Mouse (Mus musculus): Measurements from ENCODE around the gene Secisbp2l. TPM values are rescaled to one million over a fixed set of nuclear protein-coding genes. Genes with fewer than 3 reads are reported as not detected.

Secisbp2l gene
- polyA plus RNA-seq, 1 experiment from 2014 or later, result 31.6 TPM

- no peak for ATAC-seq (ENCODE audit: low FRiP score, low read depth)
- H3K36me3 ChIP-seq, result peaks cover 20% of the 10 kb centered on the region
- H3K4me1 ChIP-seq, result peaks cover 11% of the 10 kb centered on the region
- H3K4me2 ChIP-seq (replicated peaks), result no peak overlapping the region
- H3K9me3 ChIP-seq, result no peaks in the 10 kb centered on the region
- no peak overlapping the region for H3K27ac ChIP-seq
- H3K27me3 ChIP-seq (replicated peaks), result no peaks in the 10 kb centered on the region
- H3K9ac ChIP-seq, result no peak overlapping the region
- WGBS, result 69% methylated on average over 2 of the region's 2 CpGs
- H3K4me3 ChIP-seq, result no peak overlapping the region
These were observed 47.2 kb downstream of the Secisbp2l start for GRCm38 (mm10) chr2:125735333-125736024.

- H3K27me3 ChIP-seq (replicated peaks), result no peaks in the 10 kb centered on the region
- peaks cover 14% of the 10 kb centered on the region for H3K36me3 ChIP-seq
- no peak overlapping the region for H3K4me2 ChIP-seq (replicated peaks)
- no peak overlapping the region for H3K4me3 ChIP-seq
- no peak overlapping the region for H3K27ac ChIP-seq
- no peak for ATAC-seq (ENCODE audit: low FRiP score, low read depth)
- H3K4me1 ChIP-seq, result peaks cover 11% of the 10 kb centered on the region
- H3K9me3 ChIP-seq, result no peaks in the 10 kb centered on the region
- H3K9ac ChIP-seq, result no peak overlapping the region
These were observed 47.9 kb downstream of the Secisbp2l start for GRCm38 (mm10) chr2:125734741-125735140.

GRCm38 (mm10) chr2:125731763-125732560 is 50.7 kb downstream of the Secisbp2l start:
- no peaks in the 10 kb centered on the region for H3K27me3 ChIP-seq (replicated peaks)
- peaks cover 11% of the 10 kb centered on the region for H3K4me1 ChIP-seq
- WGBS, result 6% methylated on average over 35 of the region's 35 CpGs
- H3K9ac ChIP-seq, result peak overlapping the region; percentile 68
- no peaks in the 10 kb centered on the region for H3K36me3 ChIP-seq
- peak overlapping the region; percentile 82 for H3K27ac ChIP-seq
- H3K9me3 ChIP-seq, result no peaks in the 10 kb centered on the region
- H3K4me2 ChIP-seq (replicated peaks), result peak overlapping the region; percentile 64
- peak; percentile 94 for ATAC-seq (ENCODE audit: low FRiP score, low read depth)
- peak overlapping the region; percentile 40 for H3K4me3 ChIP-seq

GRCm38 (mm10) chr2:125724546-125725114 is 58.0 kb downstream of the Secisbp2l start:
- Histone ChIP-seq H3K27ac (no peak overlapping the region), H3K9me3 (no peaks in the 10 kb centered on the region), H3K9ac (0 out of 2 replicates have a peak overlapping the region, but pooled peaks have one; percentile 68), H3K36me3 (no peaks in the 10 kb centered on the region), H3K27me3 (replicated peaks) (peaks cover 25% of the 10 kb centered on the region), H3K4me3 (peak overlapping the region; percentile 52), H3K4me2 (replicated peaks) (peak overlapping the region; percentile 100), H3K4me1 (peaks cover 14% of the 10 kb centered on the region)
- peak; percentile 58 for ATAC-seq (ENCODE audit: low FRiP score, low read depth)
- 1% methylated on average over 16 of the region's 16 CpGs for WGBS

- ATAC-seq (ENCODE audit: low FRiP score, low read depth), result peak; percentile 85
- Histone ChIP-seq H3K9me3 (no peaks in the 10 kb centered on the region), H3K4me1 (peaks cover 14% of the 10 kb centered on the region), H3K36me3 (no peaks in the 10 kb centered on the region), H3K4me2 (replicated peaks) (peak within 1 kb of the TSS; percentile 100), H3K27ac (no peak within 1 kb of the TSS), H3K27me3 (replicated peaks) (peaks cover 25% of the 10 kb centered on the region), H3K4me3 (peak within 1 kb of the TSS; percentile 52), H3K9ac (peak within 1 kb of the TSS; percentile 68)
- WGBS, result 1% methylated on average over 15 of the region's 15 CpGs
These were observed 58.6 kb downstream of the Secisbp2l start, which contains the start of gene Shc4 for GRCm38 (mm10) chr2:125724086-125724430. TSS of gene Shc4 (minus strand) at chr2:125724148.

GRCm38 (mm10) chr2:125723408-125724085 is 59.1 kb downstream of the Secisbp2l start:
- H3K4me1 ChIP-seq, result peaks cover 14% of the 10 kb centered on the region
- WGBS, result under 1% methylated on average over 34 of the region's 34 CpGs
- H3K9me3 ChIP-seq, result no peaks in the 10 kb centered on the region
- H3K4me3 ChIP-seq, result peak overlapping the region; percentile 52
- no peaks in the 10 kb centered on the region for H3K36me3 ChIP-seq
- H3K27ac ChIP-seq, result no peak overlapping the region
- peaks cover 25% of the 10 kb centered on the region for H3K27me3 ChIP-seq (replicated peaks)
- peak; percentile 88 for ATAC-seq (ENCODE audit: low FRiP score, low read depth)
- H3K9ac ChIP-seq, result peak overlapping the region; percentile 68
- H3K4me2 ChIP-seq (replicated peaks), result peak overlapping the region; percentile 100

- peak overlapping the region; percentile 100 for H3K4me2 ChIP-seq (replicated peaks)
- 0 out of 2 replicates have a peak, but pooled peaks have one; percentile 2 for ATAC-seq (ENCODE audit: low FRiP score, low read depth)
These were observed 59.6 kb downstream of the Secisbp2l start for GRCm38 (mm10) chr2:125723086-125723407.

GRCm38 (mm10) chr2:125716599-125716998 is 66.1 kb downstream of the Secisbp2l start:
- Histone ChIP-seq H3K4me1 (peaks cover 4% of the 10 kb centered on the region; the same call in 1 of the 2 replicates), H3K27me3 (replicated peaks) (peaks cover 4% of the 10 kb centered on the region), H3K9ac (no peak overlapping the region), H3K4me2 (replicated peaks) (no peak overlapping the region), H3K9me3 (no peaks in the 10 kb centered on the region), H3K36me3 (no peaks in the 10 kb centered on the region), H3K27ac (no peak overlapping the region), H3K4me3 (no peak overlapping the region)
- 86% methylated on average over 8 of the region's 8 CpGs for WGBS
- no peak for ATAC-seq (ENCODE audit: low FRiP score, low read depth)

More at GRCm38 (mm10) chr2:125723086-125723407, 59.6 kb downstream of the Secisbp2l start:
- no peak overlapping the region for H3K27ac ChIP-seq
- 2% methylated on average over 18 of the region's 18 CpGs for WGBS
- peaks cover 25% of the 10 kb centered on the region for H3K27me3 ChIP-seq (replicated peaks)
- H3K36me3 ChIP-seq, result no peaks in the 10 kb centered on the region
- peak overlapping the region; percentile 68 for H3K9ac ChIP-seq
- H3K4me3 ChIP-seq, result peak overlapping the region; percentile 52
- H3K4me1 ChIP-seq, result peaks cover 14% of the 10 kb centered on the region
- no peaks in the 10 kb centered on the region for H3K9me3 ChIP-seq

- ATAC-seq (ENCODE audit: low FRiP score, low read depth), result no peak
- H3K36me3 ChIP-seq, result no peaks in the 10 kb centered on the region
- no peak overlapping the region for H3K4me2 ChIP-seq (replicated peaks)
- H3K9me3 ChIP-seq, result no peaks in the 10 kb centered on the region
- H3K27ac ChIP-seq, result no peak overlapping the region
- no peaks in the 10 kb centered on the region for H3K27me3 ChIP-seq (replicated peaks)
- 77% methylated on average over 5 of the region's 5 CpGs for WGBS
- no peak overlapping the region for H3K4me3 ChIP-seq
- peaks cover 9% of the 10 kb centered on the region; the same call in 1 of the 2 replicates for H3K4me1 ChIP-seq
- H3K9ac ChIP-seq, result no peak overlapping the region
These were observed 76.2 kb downstream of the Secisbp2l start for GRCm38 (mm10) chr2:125706510-125706921.

GRCm38 (mm10) chr2:125704907-125705631 is 77.6 kb downstream of the Secisbp2l start:
- no peak overlapping the region for H3K9ac ChIP-seq
- H3K4me2 ChIP-seq (replicated peaks), result no peak overlapping the region
- 29% methylated on average over 12 of the region's 12 CpGs for WGBS
- ATAC-seq (ENCODE audit: low FRiP score, low read depth), result peak; percentile 90
- H3K36me3 ChIP-seq, result no peaks in the 10 kb centered on the region
- H3K4me1 ChIP-seq, result peaks cover 9% of the 10 kb centered on the region; the same call in 1 of the 2 replicates
- peak overlapping the region; percentile 11; the same call in 1 of the 2 replicates for H3K27ac ChIP-seq
- no peaks in the 10 kb centered on the region for H3K27me3 ChIP-seq (replicated peaks)
- no peak overlapping the region for H3K4me3 ChIP-seq
- no peaks in the 10 kb centered on the region for H3K9me3 ChIP-seq

GRCm38 (mm10) chr2:125702851-125703250 is 79.8 kb downstream of the Secisbp2l start:
- no peak overlapping the region for H3K4me3 ChIP-seq
- H3K4me1 ChIP-seq, result peaks cover 9% of the 10 kb centered on the region; the same call in 1 of the 2 replicates
- no peaks in the 10 kb centered on the region for H3K27me3 ChIP-seq (replicated peaks)
- H3K4me2 ChIP-seq (replicated peaks), result no peak overlapping the region
- H3K9ac ChIP-seq, result no peak overlapping the region
- WGBS, result 80% methylated on average over 2 of the region's 2 CpGs
- H3K36me3 ChIP-seq, result no peaks in the 10 kb centered on the region
- no peak for ATAC-seq (ENCODE audit: low FRiP score, low read depth)
- no peaks in the 10 kb centered on the region for H3K9me3 ChIP-seq
- no peak overlapping the region for H3K27ac ChIP-seq

All from neural tube, embryonic 12.5 days (tissue).